Mouse (Mus musculus) urinary bladder, adult 18-20 months (tissue): ENCODE results near the gene Rxra.

ENCODE experiments used
- DNase-seq, 2 experiments: peaks; one replicate each; pipeline ENCODE4 v3.0.0; 2022; ENCODE audit warnings: low spot score in 2 of 2, mixed read lengths in 2 of 2

The Rxra gene

GRCm38 (mm10) chr2:27738396-27738795 lies 62.2 kb downstream of the Rxra start:
- no peak for DNase-seq

GRCm38 (mm10) chr2:27740091-27740608 lies 63.9 kb downstream of the Rxra start:
- peak; percentile 84 to 88 for DNase-seq

GRCm38 (mm10) chr2:27743177-27743576 lies 66.9 kb downstream of the Rxra start:
- DNase-seq = no peak

GRCm38 (mm10) chr2:27743863-27744611 lies 67.8 kb downstream of the Rxra start:
- peak in 1 of 2 experiments; percentile 34 for DNase-seq

- DNase-seq = peak; percentile 80 to 86
Observed at GRCm38 (mm10) chr2:27744612-27745351, 68.5 kb downstream of the Rxra start.

- DNase-seq = peak; percentile 61 to 76
Observed at GRCm38 (mm10) chr2:27745673-27746620, 69.7 kb downstream of the Rxra start.

GRCm38 (mm10) chr2:27746854-27747253 lies 70.6 kb downstream of the Rxra start:
- DNase-seq = no peak

- no peak for DNase-seq
Observed at GRCm38 (mm10) chr2:27748984-27749383, 72.7 kb downstream of the Rxra start.

GRCm38 (mm10) chr2:27750399-27751134 lies 74.3 kb downstream of the Rxra start:
- no peak for DNase-seq

GRCm38 (mm10) chr2:27751135-27751519 lies 74.9 kb downstream of the Rxra start:
- DNase-seq = no peak

GRCm38 (mm10) chr2:27751803-27752202 lies 75.6 kb downstream of the Rxra start:
- no peak for DNase-seq

GRCm38 (mm10) chr2:27754094-27754493 lies 77.9 kb downstream of the Rxra start:
- DNase-seq = no peak

- no peak for DNase-seq
Observed at GRCm38 (mm10) chr2:27755986-27756641, 79.9 kb downstream of the Rxra start.

- DNase-seq = peak; percentile 75 to 92
Observed at GRCm38 (mm10) chr2:27758414-27759301, 82.4 kb downstream of the Rxra start.

GRCm38 (mm10) chr2:27759431-27759830 lies 83.2 kb downstream of the Rxra start:
- DNase-seq = no peak

- DNase-seq = no peak
Observed at GRCm38 (mm10) chr2:27761260-27761995, 85.2 kb downstream of the Rxra start.

- DNase-seq = no peak
Observed at GRCm38 (mm10) chr2:27761996-27762340, 85.7 kb downstream of the Rxra start.

- DNase-seq = no peak
Observed at GRCm38 (mm10) chr2:27762509-27762908, 86.3 kb downstream of the Rxra start.
